Mouse (Mus musculus) gastrocnemius, postnatal 4 days (tissue): ENCODE measurements around the gene Ccdc28a. TPM values are rescaled to one million over a fixed set of nuclear protein-coding genes. Genes with fewer than 3 reads are reported as not detected.
A peak's percentile ranks its signal among the peaks of the same experiment; 100 is the strongest.

Source experiments
- DNase-seq, 2 experiments: peaks; one replicate each; pipeline ENCODE4 v3.0.0; 2021 to 2022; ENCODE audit warnings: low spot score in 2 of 2, mixed read lengths in 2 of 2
- long read RNA-seq, 2 experiments: library from polyadenylated mRNA; stranded (forward); transcript quantifications; one replicate each; pipeline ENCODE4 v2.0.0; 2021
- total RNA-seq, 2 experiments: library from RNA; stranded (reverse); gene quantifications; 2 replicates each; pipeline ENCODE4 v1.2.3; 2021

Ccdc28a gene
- total RNA-seq = 1 to 10 TPM; 4.1 to 5.5 TPM
- long read RNA-seq, experiment 1, partial matches to known transcripts = 1 of 8 reads
- long read RNA-seq, experiment 1, other reads (novel, unspliced or antisense) = 3 of 8 reads
- long read RNA-seq, experiment 2, partial matches to known transcripts = 0 of 4 reads
- long read RNA-seq, experiment 2, other reads (novel, unspliced or antisense) = 2 of 4 reads

DNA sequence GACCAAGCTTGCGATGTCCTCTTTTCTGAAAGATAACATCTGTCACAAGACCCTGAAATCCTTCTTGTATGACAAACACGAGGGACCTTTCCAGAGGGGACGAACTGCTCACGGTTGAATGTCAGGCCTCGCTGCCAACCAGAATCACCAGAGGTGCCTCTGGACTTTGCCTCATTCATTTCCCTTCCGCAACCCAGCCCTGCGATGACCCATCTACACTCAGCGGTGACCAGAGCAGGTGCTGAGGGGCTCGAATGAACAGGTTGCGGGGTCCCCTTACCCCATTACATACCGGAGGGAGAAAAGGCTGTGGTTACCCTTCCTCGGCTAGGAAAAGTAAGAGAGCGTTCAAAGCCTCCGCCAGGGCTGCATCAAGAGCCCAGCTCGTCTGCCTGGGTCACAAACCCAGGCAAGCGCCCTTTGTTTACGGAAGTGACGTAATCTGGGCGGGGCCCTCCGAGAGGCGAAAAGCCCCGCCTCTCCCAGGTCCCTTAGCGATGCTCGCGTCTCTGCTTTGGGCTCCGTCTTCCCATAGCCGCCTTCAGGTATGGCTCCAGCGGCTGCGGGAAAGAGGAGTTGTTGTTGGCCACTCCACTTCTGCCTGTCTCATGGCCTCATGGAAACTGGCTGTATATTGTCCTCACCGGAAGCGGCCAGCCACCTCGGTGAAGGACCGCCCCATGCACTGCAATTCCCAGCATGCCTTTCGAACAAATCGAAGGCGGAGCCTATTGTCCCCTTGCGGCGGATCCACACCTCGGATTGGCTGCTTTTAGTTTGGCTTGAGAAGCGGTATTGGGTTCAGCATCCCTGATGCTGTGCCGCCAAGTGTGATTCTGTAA is at the start of gene Ccdc28a:
Gene Ccdc28a, minus strand, starts transcription at position 439 of the 842 bp plus-strand sequence.
- DNase-seq = peak; percentile 82 to 95

GRCm38 (mm10) chr10:18283991-18284390 is 49.2 kb upstream of the Ccdc28a start:
- no peak for DNase-seq

GRCm38 (mm10) chr10:18276090-18276734 is 41.4 kb upstream of the Ccdc28a start:
- DNase-seq = no peak

GRCm38 (mm10) chr10:18251345-18251744 is 16.5 kb upstream of the Ccdc28a start:
- no peak for DNase-seq

- DNase-seq = no peak
Measured at GRCm38 (mm10) chr10:18243614-18244013, 8.8 kb upstream of the Ccdc28a start.

DNA sequence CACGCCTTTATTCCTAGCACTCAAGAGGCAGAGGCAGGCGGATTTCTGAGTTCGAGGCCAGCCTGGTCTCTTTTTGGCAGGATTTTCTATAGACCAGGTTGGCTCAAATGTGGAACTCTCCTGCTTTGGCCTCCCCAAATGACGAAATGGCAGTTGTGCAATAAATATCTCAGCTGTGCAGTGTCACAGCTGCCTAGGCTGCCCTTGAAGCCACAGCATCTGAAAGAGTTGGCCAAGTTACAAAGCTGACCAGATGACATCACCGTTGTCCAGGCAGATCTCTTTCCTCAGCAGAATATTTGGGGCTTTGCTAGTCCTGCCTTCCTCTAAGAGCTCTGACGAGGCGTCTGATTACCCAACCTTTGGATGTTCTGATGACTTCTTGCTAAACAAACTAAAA is 2.4 kb upstream of the Ccdc28a start:
- DNase-seq = no peak

- no peak for DNase-seq
Measured at GRCm38 (mm10) chr10:18236328-18236927, 1.6 kb upstream of the Ccdc28a start.

GRCm38 (mm10) chr10:18235402-18235747 is 577 bp upstream of the Ccdc28a start:
- no peak for DNase-seq

- DNase-seq = no peak
Measured at GRCm38 (mm10) chr10:18233891-18234290, 907 bp downstream of the Ccdc28a start.

- no peak for DNase-seq
Measured at GRCm38 (mm10) chr10:18224386-18224785, 10.4 kb downstream of the Ccdc28a start.

DNA sequence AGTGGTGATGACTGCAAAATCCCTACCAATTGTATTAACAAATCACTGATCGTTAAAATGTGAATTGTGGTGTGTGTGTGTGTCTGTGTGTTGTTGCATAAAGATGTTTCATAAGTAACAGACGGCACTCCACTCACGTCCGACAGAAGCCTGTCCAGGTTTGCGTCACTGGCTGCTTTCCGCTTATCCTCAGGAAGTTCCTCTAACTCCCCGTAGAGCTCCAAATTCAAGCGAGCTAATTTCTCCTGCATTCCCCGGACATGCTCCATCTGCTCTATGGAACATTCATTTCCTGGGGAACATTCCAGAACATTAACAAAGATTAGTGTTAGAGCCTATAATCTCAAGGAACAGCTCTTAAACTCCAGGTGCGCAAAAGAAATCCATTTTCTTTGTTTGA is 15.4 kb downstream of the Ccdc28a start:
- DNase-seq = no peak

DNA sequence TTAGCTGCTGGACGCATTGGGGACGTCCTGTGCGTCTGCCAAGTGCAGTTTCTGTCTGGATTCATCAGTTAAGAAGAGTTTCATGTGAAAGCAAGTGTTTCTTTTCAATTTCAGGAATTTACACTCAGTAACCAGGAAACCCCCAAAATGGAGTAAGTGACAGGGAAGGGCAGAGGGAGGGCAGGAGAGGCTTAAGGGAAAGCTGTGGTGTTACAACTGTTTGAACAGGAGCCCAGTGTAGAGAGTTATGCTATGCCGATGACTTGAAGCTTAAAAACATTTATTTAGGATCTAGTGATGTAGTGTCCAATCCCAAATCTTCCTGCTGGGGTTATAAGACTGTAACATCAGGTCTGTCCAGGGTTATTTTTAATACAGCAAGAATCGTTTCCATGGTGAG is 20.7 kb downstream of the Ccdc28a start:
- no peak for DNase-seq

- no peak for DNase-seq
Measured at GRCm38 (mm10) chr10:18213373-18213772, 21.4 kb downstream of the Ccdc28a start.

- DNase-seq = peak in 1 of 2 experiments; percentile 21
Measured at GRCm38 (mm10) chr10:18210726-18211125, 24.1 kb downstream of the Ccdc28a start, which contains the start of gene Ect2l. TSS of gene Ect2l (minus strand) at chr10:18210890.

GRCm38 (mm10) chr10:18210119-18210518 is 24.7 kb downstream of the Ccdc28a start:
- no peak for DNase-seq

- DNase-seq = no peak
Measured at GRCm38 (mm10) chr10:18204067-18204466, 30.7 kb downstream of the Ccdc28a start.

DNA sequence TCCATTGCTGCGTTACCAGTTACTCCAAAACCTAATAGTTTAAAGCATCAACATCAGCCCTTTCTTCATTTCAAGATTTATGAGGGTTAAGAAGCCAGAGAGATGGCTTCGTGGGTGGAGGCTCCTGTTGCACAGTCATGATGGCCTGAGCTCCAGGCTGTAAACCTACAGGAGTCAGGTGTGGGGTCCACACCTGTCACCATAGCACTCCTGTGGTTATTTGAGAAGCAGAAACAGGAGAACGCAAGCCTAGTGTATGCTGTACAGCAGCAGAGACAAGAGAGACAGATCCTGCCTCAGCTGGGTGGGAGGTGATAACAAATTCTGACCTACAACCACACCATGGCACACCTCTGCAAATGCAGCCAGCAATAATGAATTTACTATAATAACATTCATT is 32.4 kb downstream of the Ccdc28a start:
- DNase-seq = no peak

DNA sequence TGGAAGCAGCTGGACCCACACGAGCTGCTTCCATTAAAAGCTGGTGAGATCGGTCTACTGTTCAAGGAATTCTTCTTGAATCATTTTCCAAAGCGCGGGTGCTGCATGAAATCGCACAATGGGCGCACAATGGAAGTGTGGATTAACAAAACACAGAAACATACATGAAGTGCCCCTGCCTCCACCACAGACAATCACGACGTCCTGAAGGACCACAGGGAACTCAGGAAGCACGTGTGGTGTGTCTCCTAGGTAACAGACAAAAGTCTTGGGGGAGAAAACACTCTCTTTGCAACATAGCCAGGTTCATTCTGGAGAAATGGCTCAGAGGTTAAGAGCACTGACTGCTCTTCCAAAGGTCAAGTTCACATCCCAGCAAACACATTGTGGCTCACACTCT is 34.1 kb downstream of the Ccdc28a start:
- DNase-seq = no peak

- DNase-seq = no peak
Measured at GRCm38 (mm10) chr10:18199919-18200318, 34.9 kb downstream of the Ccdc28a start.

DNA sequence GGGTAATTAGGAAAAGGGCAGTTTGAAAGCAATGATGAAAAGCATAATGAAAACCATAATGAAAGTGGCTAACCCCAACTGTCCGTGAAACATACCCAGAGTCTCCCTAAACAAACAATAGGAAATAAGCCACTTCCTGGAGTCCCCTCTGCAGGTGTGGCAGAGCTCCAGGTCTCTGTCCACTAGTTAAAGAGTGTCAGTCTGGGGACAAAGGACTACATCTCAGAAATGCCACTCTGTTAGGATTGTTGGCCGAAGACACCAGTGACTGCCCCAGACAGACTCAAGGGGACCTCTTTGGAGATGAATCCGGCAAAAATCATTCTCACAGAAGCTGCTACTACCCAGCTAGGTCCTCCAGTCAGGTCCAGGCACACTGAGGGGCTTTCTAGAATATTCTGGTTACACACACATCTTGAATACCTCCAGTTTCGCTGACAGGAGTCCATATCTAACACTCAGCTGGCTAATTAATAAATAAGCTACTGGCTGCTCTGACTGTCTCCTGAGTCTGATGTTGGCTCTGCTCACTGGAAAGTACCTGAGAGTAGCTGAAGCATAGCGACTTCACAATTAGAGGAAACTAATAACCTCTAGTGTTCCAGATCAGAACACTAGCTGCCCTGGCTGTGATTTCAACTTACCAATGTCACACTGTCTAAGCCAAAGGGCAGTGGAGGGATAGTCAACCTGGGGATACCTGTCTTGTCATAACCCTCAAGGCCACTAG is 36.3 kb downstream of the Ccdc28a start:
- DNase-seq = no peak
